Mouse (Mus musculus): Measurements from ENCODE around the gene Atp13a2. TPM values are rescaled to one million over a fixed set of nuclear protein-coding genes. Genes with fewer than 3 reads are reported as not detected.

Atp13a2 gene
- total RNA-seq, 2 experiments from 2014 or later, result 150 to 155 TPM

- Histone ChIP-seq H3K4me3 (peak overlapping the region; percentile 53), H3K27ac (peak overlapping the region; percentile 64)
- no peak for TF ChIP-seq CTCF (IDR thresholded peaks at IDR 0.05)
- no peak for DNase-seq (ENCODE audit: extremely low spot score in 1 of 2, low spot score in 2 of 2)
- intact Hi-C loops (cut with DNase I), result no loop called here
These were observed 23.9 kb downstream of the Atp13a2 start for GRCm38 (mm10) chr4:141010526-141010925.

- Histone ChIP-seq H3K27ac (peak overlapping the region; percentile 64), H3K4me3 (peak overlapping the region; percentile 53)
- TF ChIP-seq CTCF (IDR thresholded peaks at IDR 0.05), result no peak
- DNase-seq (ENCODE audit: extremely low spot score in 1 of 2, low spot score in 2 of 2), result no peak
- intact Hi-C loops (cut with DNase I), result no loop called here
These were observed 24.3 kb downstream of the Atp13a2 start for GRCm38 (mm10) chr4:141010941-141011429.

GRCm38 (mm10) chr4:141011556-141012328 lies 25.1 kb downstream of the Atp13a2 start:
- no peak for TF ChIP-seq CTCF (IDR thresholded peaks at IDR 0.05)
- H3K27ac ChIP-seq, result peak overlapping the region; percentile 70
- H3K4me3 ChIP-seq, result no peak overlapping the region; the same call in 1 of the 2 replicates
- DNase-seq (ENCODE audit: extremely low spot score in 1 of 2, low spot score in 2 of 2), result no peak
- intact Hi-C loops (cut with DNase I), result no loop called here

- no peak for DNase-seq (ENCODE audit: extremely low spot score in 1 of 2, low spot score in 2 of 2)
- TF ChIP-seq CTCF (IDR thresholded peaks at IDR 0.05), result no peak
- peak overlapping the region; percentile 70 for H3K27ac ChIP-seq
- no peak overlapping the region for H3K4me3 ChIP-seq
- intact Hi-C loops (cut with DNase I), result no loop called here
These were observed 25.9 kb downstream of the Atp13a2 start for GRCm38 (mm10) chr4:141012558-141012957.

- TF ChIP-seq CTCF (IDR thresholded peaks at IDR 0.05), result no peak
- H3K27ac ChIP-seq, result no peak overlapping the region
- DNase-seq (ENCODE audit: extremely low spot score in 1 of 2, low spot score in 2 of 2), result no peak
- intact Hi-C loops (cut with DNase I), result no loop called here
- no peak overlapping the region for H3K4me3 ChIP-seq
These were observed 27.4 kb downstream of the Atp13a2 start for GRCm38 (mm10) chr4:141014114-141014513.

- intact Hi-C loops (cut with DNase I), result no loop called here
- Histone ChIP-seq H3K27ac (no peak overlapping the region; the same call in 1 of the 2 replicates), H3K4me3 (no peak overlapping the region)
- no peak for DNase-seq (ENCODE audit: extremely low spot score in 1 of 2, low spot score in 2 of 2)
- no peak for TF ChIP-seq CTCF (IDR thresholded peaks at IDR 0.05)
These were observed 28.2 kb downstream of the Atp13a2 start for GRCm38 (mm10) chr4:141014856-141015255.

GRCm38 (mm10) chr4:141015356-141015755 lies 28.7 kb downstream of the Atp13a2 start:
- intact Hi-C loops (cut with DNase I), result no loop called here
- no peak for DNase-seq (ENCODE audit: extremely low spot score in 1 of 2, low spot score in 2 of 2)
- H3K27ac ChIP-seq, result no peak overlapping the region; the same call in 1 of the 2 replicates
- no peak for TF ChIP-seq CTCF (IDR thresholded peaks at IDR 0.05)
- H3K4me3 ChIP-seq, result no peak overlapping the region

- no peak for DNase-seq (ENCODE audit: extremely low spot score in 1 of 2, low spot score in 2 of 2)
- Histone ChIP-seq H3K27ac (peak overlapping the region; percentile 70), H3K4me3 (no peak overlapping the region)
- intact Hi-C loops (cut with DNase I), result no loop called here
- no peak for TF ChIP-seq CTCF (IDR thresholded peaks at IDR 0.05)
These were observed 29.6 kb downstream of the Atp13a2 start for GRCm38 (mm10) chr4:141016311-141016710.

- no peak for DNase-seq (ENCODE audit: extremely low spot score in 1 of 2, low spot score in 2 of 2)
- intact Hi-C loops (cut with DNase I), result no loop called here
- no peak overlapping the region for H3K4me3 ChIP-seq
- TF ChIP-seq CTCF (IDR thresholded peaks at IDR 0.05), result no peak
- no peak overlapping the region for H3K27ac ChIP-seq
These were observed 31.2 kb downstream of the Atp13a2 start for GRCm38 (mm10) chr4:141017657-141018436.

- H3K27ac ChIP-seq, result no peak overlapping the region
- intact Hi-C loops (cut with DNase I), result no loop called here
- no peak overlapping the region for H3K4me3 ChIP-seq
- no peak for DNase-seq (ENCODE audit: extremely low spot score in 1 of 2, low spot score in 2 of 2)
- no peak for TF ChIP-seq CTCF (IDR thresholded peaks at IDR 0.05)
These were observed 33.5 kb downstream of the Atp13a2 start for GRCm38 (mm10) chr4:141020220-141020619.

GRCm38 (mm10) chr4:141020811-141021613 lies 34.3 kb downstream of the Atp13a2 start:
- no peak for TF ChIP-seq CTCF (IDR thresholded peaks at IDR 0.05)
- no peak for DNase-seq (ENCODE audit: extremely low spot score in 1 of 2, low spot score in 2 of 2)
- intact Hi-C loops (cut with DNase I), result no loop called here
- Histone ChIP-seq H3K27ac (peak overlapping the region; percentile 44; the same call in 1 of the 2 replicates), H3K4me3 (no peak overlapping the region)
